Mouse (Mus musculus): ENCODE measurements around the gene Ggcx. TPM values are rescaled to one million over a fixed set of nuclear protein-coding genes. Genes with fewer than 3 reads are reported as not detected.
A peak's percentile ranks its signal among the peaks of the same experiment; 100 is the strongest.

Gene Ggcx
- 22.3 and 23.4 TPM in 2 replicates for polyA plus RNA-seq (2014; fragmentation: Nextera tagmentation; extraction: Ambion mirVana)

- Histone ChIP-seq H3K4me1 (ENCODE audit: insufficient read depth) (peaks cover 7% of the 10 kb centered on the region; the same call in 1 of the 2 replicates), H3K36me3 (ENCODE audit: insufficient read depth) (peaks cover 21% of the 10 kb centered on the region), H3K9ac (peak within 1 kb of the TSS; percentile 77), H3K27ac (ENCODE audit: low read depth) (peak within 1 kb of the TSS; percentile 21; the same call in 1 of the 2 replicates), H3K4me2 (peak within 1 kb of the TSS; percentile 86), H3K9me3 (ENCODE audit: low read depth, low read length) (no peaks in the 10 kb centered on the region), H3K4me3 (ENCODE audit: low read depth, low read length) (peak within 1 kb of the TSS; percentile 68), H3K27me3 (ENCODE audit: insufficient read depth, low read length) (no peaks in the 10 kb centered on the region)
- TF ChIP-seq CTCF (IDR thresholded peaks at IDR 0.05; ENCODE audit: low read depth): no peak
- 1% methylated on average over 33 of the region's 33 CpGs for WGBS
- ATAC-seq (ENCODE audit: insufficient read depth) (peak; percentile 95), DNase-seq (peak; percentile 99)
Observed at GRCm38 (mm10) chr6:72414076-72414756, at the start of gene Ggcx. TSS of gene Ggcx (plus strand) at chr6:72414308.

DNA sequence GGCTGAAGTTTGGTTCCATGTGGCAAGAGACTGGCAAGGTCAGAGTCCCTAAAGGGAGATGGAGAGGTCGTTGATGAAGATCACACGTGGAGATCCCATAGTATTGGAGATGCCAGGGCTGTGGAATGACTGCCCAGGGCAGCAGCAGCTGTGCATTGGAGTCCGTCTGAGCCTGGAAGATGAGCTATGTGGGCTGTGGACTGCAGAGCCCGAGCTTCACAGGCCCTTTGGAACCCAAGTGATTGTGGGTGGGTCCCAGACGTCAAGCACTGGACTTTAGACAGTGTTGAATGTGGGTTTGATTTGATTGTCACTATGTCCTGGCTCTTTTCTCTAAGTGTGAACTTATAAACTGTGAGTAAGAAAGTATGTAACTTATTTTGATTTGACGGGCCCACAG lies 49.1 kb upstream of the Ggcx start:
- no peak for TF ChIP-seq CTCF (IDR thresholded peaks at IDR 0.05; ENCODE audit: low read depth)
- whole genome bisulfite sequencing: 68% methylated on average over 6 of the region's 6 CpGs

DNA sequence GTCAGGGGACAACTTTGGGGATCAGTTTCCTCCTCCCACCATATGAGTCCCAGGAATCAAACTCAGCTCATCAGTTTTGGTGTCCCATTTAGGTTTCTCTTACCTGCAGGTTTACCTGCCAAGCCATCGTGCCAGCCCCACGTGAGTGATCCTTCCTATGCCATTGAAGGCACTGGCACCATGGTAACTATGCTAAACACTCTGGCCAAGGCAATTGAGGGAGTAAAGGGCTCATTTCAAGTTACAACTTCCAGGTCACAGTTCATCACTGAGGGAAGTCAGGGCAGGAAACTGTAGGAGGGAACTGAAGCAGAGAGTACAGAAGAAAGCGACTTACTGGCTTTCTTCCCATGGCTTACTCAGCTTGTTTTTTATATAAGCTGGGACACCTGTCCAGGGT lies 47.8 kb upstream of the Ggcx start:
- Histone ChIP-seq H3K36me3 (ENCODE audit: insufficient read depth) (no peaks in the 10 kb centered on the region), H3K27me3 (ENCODE audit: insufficient read depth, low read length) (no peaks in the 10 kb centered on the region), H3K4me2 (no peak overlapping the region), H3K4me3 (ENCODE audit: low read depth, low read length) (no peak overlapping the region), H3K27ac (ENCODE audit: low read depth) (no peak overlapping the region), H3K9ac (no peak overlapping the region), H3K4me1 (ENCODE audit: insufficient read depth) (0 out of 2 replicates have a peak, but pooled peaks cover 7% of the 10 kb centered on the region), H3K9me3 (ENCODE audit: low read depth, low read length) (no peaks in the 10 kb centered on the region)
- WGBS: 69% methylated on average over 3 of the region's 3 CpGs
- no peak for ATAC-seq (ENCODE audit: insufficient read depth)
- no peak for DNase-seq
- TF ChIP-seq CTCF (IDR thresholded peaks at IDR 0.05; ENCODE audit: low read depth): no peak

More for the DNA sequence above, 49.1 kb upstream of the Ggcx start:
- no peaks in the 10 kb centered on the region for H3K9me3 ChIP-seq (ENCODE audit: low read depth, low read length)
- H3K36me3 ChIP-seq (ENCODE audit: insufficient read depth): peaks cover 6% of the 10 kb centered on the region; the same call in 1 of the 2 replicates
- no peaks in the 10 kb centered on the region for H3K27me3 ChIP-seq (ENCODE audit: insufficient read depth, low read length)
- no peak overlapping the region for H3K4me2 ChIP-seq
- no peak for ATAC-seq (ENCODE audit: insufficient read depth)
- no peak overlapping the region for H3K9ac ChIP-seq
- 0 out of 2 replicates have a peak, but pooled peaks cover 4% of the 10 kb centered on the region for H3K4me1 ChIP-seq (ENCODE audit: insufficient read depth)
- no peak for DNase-seq
- H3K27ac ChIP-seq (ENCODE audit: low read depth): no peak overlapping the region
- H3K4me3 ChIP-seq (ENCODE audit: low read depth, low read length): no peak overlapping the region

GRCm38 (mm10) chr6:72366844-72367443 lies 47.2 kb upstream of the Ggcx start, which contains the start of gene Rnf181:
TSS of gene Rnf181 (minus strand) at chr6:72366956.
- H3K9me3 ChIP-seq (ENCODE audit: low read depth, low read length): no peaks in the 10 kb centered on the region
- DNase-seq (no peak), ATAC-seq (ENCODE audit: insufficient read depth) (no peak)
- no peaks in the 10 kb centered on the region for H3K36me3 ChIP-seq (ENCODE audit: insufficient read depth)
- no peak within 1 kb of the TSS for H3K4me3 ChIP-seq (ENCODE audit: low read depth, low read length)
- H3K4me2 ChIP-seq: no peak within 1 kb of the TSS
- no peak for TF ChIP-seq CTCF (IDR thresholded peaks at IDR 0.05; ENCODE audit: low read depth)
- WGBS: 75% methylated on average over 4 of the region's 4 CpGs
- no peak within 1 kb of the TSS for H3K9ac ChIP-seq
- no peak within 1 kb of the TSS for H3K27ac ChIP-seq (ENCODE audit: low read depth)
- no peaks in the 10 kb centered on the region for H3K27me3 ChIP-seq (ENCODE audit: insufficient read depth, low read length)
- 0 out of 2 replicates have a peak, but pooled peaks cover 5% of the 10 kb centered on the region for H3K4me1 ChIP-seq (ENCODE audit: insufficient read depth)

GRCm38 (mm10) chr6:72367460-72367974 lies 46.6 kb upstream of the Ggcx start:
- Histone ChIP-seq H3K9me3 (ENCODE audit: low read depth, low read length) (no peaks in the 10 kb centered on the region), H3K27me3 (ENCODE audit: insufficient read depth, low read length) (no peaks in the 10 kb centered on the region), H3K4me2 (no peak overlapping the region), H3K27ac (ENCODE audit: low read depth) (no peak overlapping the region), H3K36me3 (ENCODE audit: insufficient read depth) (no peaks in the 10 kb centered on the region), H3K4me3 (ENCODE audit: low read depth, low read length) (no peak overlapping the region), H3K4me1 (ENCODE audit: insufficient read depth) (0 out of 2 replicates have a peak, but pooled peaks cover 5% of the 10 kb centered on the region), H3K9ac (no peak overlapping the region)
- DNase-seq (no peak), ATAC-seq (ENCODE audit: insufficient read depth) (no peak)
- WGBS: 70% methylated on average over 4 of the region's 4 CpGs
- TF ChIP-seq CTCF (IDR thresholded peaks at IDR 0.05; ENCODE audit: low read depth): no peak

DNA sequence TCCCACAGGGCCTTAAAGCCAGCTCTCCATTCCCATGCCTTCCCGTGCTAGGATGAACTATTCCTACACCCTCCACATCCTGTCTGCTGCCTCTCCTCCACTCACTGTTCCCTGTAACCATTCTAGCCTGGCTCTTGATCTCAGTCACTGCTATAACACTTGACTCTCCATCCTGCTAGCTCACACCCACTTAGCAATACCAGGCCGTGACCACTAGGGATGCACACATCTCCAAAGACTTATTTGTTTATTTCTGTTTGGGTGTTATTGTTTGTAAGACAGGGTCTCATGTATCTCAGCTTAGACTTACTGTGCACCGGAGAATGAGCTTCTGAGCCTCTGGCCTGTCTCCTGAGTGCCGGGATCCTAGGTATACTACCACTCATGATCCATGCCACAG lies 44.6 kb upstream of the Ggcx start:
- Histone ChIP-seq H3K4me1 (ENCODE audit: insufficient read depth) (peaks cover 14% of the 10 kb centered on the region; the same call in 1 of the 2 replicates), H3K9me3 (ENCODE audit: low read depth, low read length) (no peaks in the 10 kb centered on the region), H3K27ac (ENCODE audit: low read depth) (0 out of 2 replicates have a peak overlapping the region, but pooled peaks have one; percentile 12), H3K4me2 (no peak overlapping the region), H3K27me3 (ENCODE audit: insufficient read depth, low read length) (no peaks in the 10 kb centered on the region), H3K36me3 (ENCODE audit: insufficient read depth) (no peaks in the 10 kb centered on the region), H3K9ac (no peak overlapping the region), H3K4me3 (ENCODE audit: low read depth, low read length) (no peak overlapping the region)
- ATAC-seq (ENCODE audit: insufficient read depth) (no peak), DNase-seq (no peak)
- TF ChIP-seq CTCF (IDR thresholded peaks at IDR 0.05; ENCODE audit: low read depth): peak; percentile 51
- 76% methylated on average over 4 of the region's 4 CpGs for WGBS

DNA sequence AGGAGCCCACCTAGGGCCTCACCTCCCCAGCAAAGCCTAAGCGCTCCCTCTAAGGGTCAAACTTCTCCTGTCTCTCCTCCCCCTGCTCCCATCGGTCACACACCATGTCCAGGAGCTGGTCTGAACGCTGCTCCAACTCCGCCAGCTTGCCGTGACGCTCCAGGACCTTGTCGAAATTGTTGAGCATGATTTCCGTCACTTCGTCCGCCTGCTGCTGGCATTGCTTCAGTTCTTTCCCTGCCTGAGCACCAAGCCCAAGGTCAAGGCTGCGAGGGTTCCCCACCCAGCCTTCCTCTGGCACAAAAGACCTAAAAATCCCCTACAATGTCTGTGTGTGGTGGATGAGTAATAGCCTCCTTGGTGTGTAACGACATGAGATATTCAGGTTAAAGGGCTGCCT lies 44.0 kb upstream of the Ggcx start:
- peaks cover 14% of the 10 kb centered on the region; the same call in 1 of the 2 replicates for H3K4me1 ChIP-seq (ENCODE audit: insufficient read depth)
- DNase-seq (no peak), ATAC-seq (ENCODE audit: insufficient read depth) (no peak)
- WGBS: 68% methylated on average over 12 of the region's 12 CpGs
- 0 out of 2 replicates have a peak overlapping the region, but pooled peaks have one; percentile 12 for H3K27ac ChIP-seq (ENCODE audit: low read depth)
- H3K27me3 ChIP-seq (ENCODE audit: insufficient read depth, low read length): no peaks in the 10 kb centered on the region
- no peak overlapping the region for H3K4me2 ChIP-seq
- H3K4me3 ChIP-seq (ENCODE audit: low read depth, low read length): no peak overlapping the region
- no peak for TF ChIP-seq CTCF (IDR thresholded peaks at IDR 0.05; ENCODE audit: low read depth)
- no peaks in the 10 kb centered on the region for H3K36me3 ChIP-seq (ENCODE audit: insufficient read depth)
- no peak overlapping the region for H3K9ac ChIP-seq
- H3K9me3 ChIP-seq (ENCODE audit: low read depth, low read length): no peaks in the 10 kb centered on the region

Measured in lung, embryonic 14.5 days (tissue).